13 mouse cellular contexts compared by ENCODE assay signal in genomic region chr17:63122427-63122826, GRCm38 (mm10).
A peak's percentile ranks its signal among the peaks of the same experiment; 100 is the strongest.
DNase-seq lines count a peak whose midpoint lies in the region.
"Had no signal": no experiment of that assay in that cellular context is flagged by ENCODE, and none has a peak within 500 bp of the region (broad histone marks: within the 10 kb centered on the region; RNA-seq: fewer than 3 reads in every experiment).

No protein-coding gene starts in this region.

- DNase-seq in cerebellum, postnatal 14 days = peak; percentile 47 to 52
- DNase-seq in cerebellum, postnatal 4 days (ENCODE audit: low spot score in 2 of 2) = no peak
- DNase-seq in left cerebral cortex, postnatal 4 days = peak; percentile 40
- DNase-seq in left cerebral cortex, adult 8-10 months (ENCODE audit: low spot score in 2 of 2) = no peak
- no peak for DNase-seq in spleen, postnatal 14 days (ENCODE audit: low spot score in 2 of 2)
- DNase-seq: adrenal gland, adult 2 months; adrenal gland, postnatal 10 days; adrenal gland, postnatal 25 days; cerebellum, adult 11 months; cerebellum, adult 18-20 months; cerebellum, adult 9-10 months; cerebellum, postnatal 25 days; embryo, embryonic 11 days had no signal

- intact Hi-C loops in left cerebral cortex, postnatal 4 days (cut with DNase I) = no loop called here

Comparison
In these comparisons a context has a peak if more than half of its experiments do, and no peak if none do; other contexts are left out.
1. DNase-seq: peak in cerebellum, postnatal 14 days (2 of 2) and left cerebral cortex, postnatal 4 days (single experiment); none in cerebellum, postnatal 4 days (0 of 2), left cerebral cortex, adult 8-10 months (0 of 2) and spleen, postnatal 14 days (0 of 2).